Mouse (Mus musculus) embryonic facial prominence, embryonic 15.5 days (tissue): ENCODE results near the gene Msrb1. TPM values are rescaled to one million over a fixed set of nuclear protein-coding genes. Genes with fewer than 3 reads are reported as not detected.

Source experiments
- ATAC-seq: fragments of 200-750 bp; cut with Nextera tagmentation; 2 replicates; pipeline ENCODE4 v1.8.0; 2017; ENCODE audit warnings: low read depth, moderate TSS enrichment; ENCODE audit not compliant: insufficient number of reproducible peaks, low FRiP score, low TSS enrichment
- H3K27ac ChIP-seq: fragments of 300-500 bp; sonication (generic); replicated peaks from 2 replicates; pipeline ENCODE4 v1.5.1; 2015; ENCODE audit warnings: mild to moderate bottlenecking, inconsistent platforms
- H3K27me3 ChIP-seq: fragments of 300-500 bp; sonication (generic); 2 replicates; pipeline ENCODE4 v1.6.1; 2015; ENCODE audit warnings: inconsistent platforms
- H3K36me3 ChIP-seq: fragments of 300-500 bp; sonication (generic); 2 replicates; pipeline ENCODE4 v1.6.1; 2015; ENCODE audit warnings: mild to moderate bottlenecking, inconsistent platforms
- H3K4me1 ChIP-seq: fragments of 300-500 bp; sonication (generic); 2 replicates; pipeline ENCODE4 v1.6.1; 2015; ENCODE audit warnings: inconsistent platforms
- H3K4me2 ChIP-seq: fragments of 300-500 bp; sonication (generic); replicated peaks from 2 replicates; pipeline ENCODE4 v1.6.1; 2015; ENCODE audit warnings: mild to moderate bottlenecking, inconsistent platforms
- H3K4me3 ChIP-seq: fragments of 300-500 bp; sonication (generic); replicated peaks from 2 replicates; pipeline ENCODE4 v1.5.1; 2015; ENCODE audit warnings: mild to moderate bottlenecking, inconsistent platforms
- H3K9ac ChIP-seq: fragments of 300-500 bp; sonication (generic); 2 replicates; pipeline ENCODE4 v1.6.1; 2015; ENCODE audit warnings: inconsistent platforms
- H3K9me3 ChIP-seq: fragments of 300-500 bp; sonication (generic); replicated peaks from 2 replicates; pipeline ENCODE4 v1.6.1; 2016; ENCODE audit warnings: inconsistent platforms
- WGBS: fragments of 180-500 bp; shearing (Covaris S2); methylation state at CpG from one replicate; pipeline ENCODE4 v1.1.7; 2015; 5-methylcytosine and 5-hydroxymethylcytosine counted together
- polyA plus RNA-seq: library from polyadenylated mRNA; unstranded; fragments of >200 nt; fragmentation: Nextera tagmentation; extraction: Ambion mirVana; gene quantifications from 2 replicates; pipeline ENCODE4 v1.2.1, GENCODE M21; 2015

Gene Msrb1
- polyA plus RNA-seq, 1 experiment from 2014 or later = 26.6 TPM

DNA sequence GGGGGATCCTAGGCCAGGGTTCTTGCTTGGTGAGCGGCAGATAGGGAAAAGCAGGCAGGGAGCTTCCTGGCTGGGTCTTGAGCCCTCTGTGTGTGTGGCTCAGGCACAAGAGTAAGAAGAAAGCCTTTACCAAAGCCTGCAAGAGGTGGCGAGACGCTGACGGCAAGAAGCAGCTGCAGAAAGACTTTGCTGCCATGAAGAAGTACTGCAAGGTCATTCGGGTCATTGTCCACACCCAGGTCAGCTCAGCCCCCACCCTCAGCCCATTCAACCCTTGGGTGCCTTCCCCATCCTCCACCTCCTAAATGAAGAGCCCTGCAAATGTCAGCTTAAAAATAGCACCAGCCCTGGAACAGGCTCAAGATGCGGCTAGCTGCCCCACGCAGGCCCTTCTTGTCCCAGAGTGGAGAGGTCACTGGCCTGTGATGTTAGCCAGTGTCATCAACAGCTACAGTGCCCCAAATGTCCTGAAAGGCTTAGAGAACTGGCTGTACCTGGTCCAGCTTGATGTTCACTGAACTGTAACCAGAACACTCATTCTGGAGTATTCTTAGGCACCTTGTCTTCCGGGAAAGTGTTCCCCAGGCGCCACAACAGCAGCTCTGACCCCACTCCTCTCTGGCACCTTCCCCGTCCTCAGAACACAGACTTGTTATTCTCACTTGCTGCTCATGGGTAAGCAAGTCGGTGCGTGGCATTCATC, 4.1 kb upstream of the Msrb1 start:
- no peak overlapping the region for H3K4me3 ChIP-seq
- no peaks in the 10 kb centered on the region for H3K9me3 ChIP-seq
- WGBS = 81% methylated on average over 12 of the region's 12 CpGs
- H3K36me3 ChIP-seq = no peaks in the 10 kb centered on the region
- H3K9ac ChIP-seq = no peak overlapping the region
- H3K4me1 ChIP-seq = peaks cover 10% of the 10 kb centered on the region
- 0 out of 2 replicates have a peak, but pooled peaks cover 4% of the 10 kb centered on the region for H3K27me3 ChIP-seq
- ATAC-seq = no peak
- H3K27ac ChIP-seq = no peak overlapping the region
- no peak overlapping the region for H3K4me2 ChIP-seq

GRCm38 (mm10) chr17:24733434-24734050, 2.9 kb upstream of the Msrb1 start:
- H3K27me3 ChIP-seq = 0 out of 2 replicates have a peak, but pooled peaks cover 4% of the 10 kb centered on the region
- no peak overlapping the region for H3K9ac ChIP-seq
- peaks cover 15% of the 10 kb centered on the region for H3K4me1 ChIP-seq
- 87% methylated on average over 21 of the region's 21 CpGs for WGBS
- no peak overlapping the region for H3K27ac ChIP-seq
- ATAC-seq = no peak
- H3K4me3 ChIP-seq = no peak overlapping the region
- H3K9me3 ChIP-seq = no peaks in the 10 kb centered on the region
- no peaks in the 10 kb centered on the region for H3K36me3 ChIP-seq
- no peak overlapping the region for H3K4me2 ChIP-seq

- Histone ChIP-seq H3K36me3 (0 out of 2 replicates have a peak, but pooled peaks cover under 1% of the 10 kb centered on the region), H3K27me3 (0 out of 2 replicates have a peak, but pooled peaks cover 4% of the 10 kb centered on the region), H3K27ac (no peak overlapping the region), H3K4me3 (no peak overlapping the region), H3K4me1 (peaks cover 15% of the 10 kb centered on the region), H3K9me3 (no peaks in the 10 kb centered on the region), H3K4me2 (no peak overlapping the region), H3K9ac (no peak overlapping the region)
- 83% methylated on average over 1 of the region's 1 CpGs for WGBS
- ATAC-seq = no peak
Observed at GRCm38 (mm10) chr17:24734513-24734912, 1.9 kb upstream of the Msrb1 start.

DNA sequence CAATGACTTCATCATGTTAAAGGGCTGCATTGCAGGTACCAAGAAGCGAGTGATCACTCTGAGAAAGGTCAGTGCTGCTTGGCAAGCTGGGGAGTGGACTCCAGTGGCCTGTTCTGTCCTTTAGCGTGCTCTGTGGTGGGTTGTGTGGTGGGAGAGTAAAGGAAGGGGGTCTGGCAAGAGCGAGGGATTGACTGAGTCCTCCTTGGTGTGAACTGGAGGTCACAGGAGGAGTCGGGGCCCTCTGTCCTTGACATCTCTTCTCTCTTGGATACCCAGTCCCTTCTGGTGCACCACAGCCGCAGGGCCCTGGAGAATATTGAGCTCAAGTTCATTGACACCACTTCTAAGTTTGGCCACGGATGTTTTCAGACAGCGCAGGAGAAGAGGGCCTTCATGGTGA, 996 bp upstream of the Msrb1 start:
- Histone ChIP-seq H3K36me3 (peaks cover 9% of the 10 kb centered on the region; the same call in 1 of the 2 replicates), H3K4me2 (peak overlapping the region; percentile 88; the same call in 1 of the 2 replicates), H3K4me3 (no peak overlapping the region), H3K9me3 (no peaks in the 10 kb centered on the region), H3K27ac (no peak overlapping the region), H3K27me3 (0 out of 2 replicates have a peak, but pooled peaks cover 4% of the 10 kb centered on the region), H3K9ac (no peak overlapping the region), H3K4me1 (peaks cover 15% of the 10 kb centered on the region)
- WGBS = 86% methylated on average over 7 of the region's 7 CpGs
- ATAC-seq = no peak

DNA sequence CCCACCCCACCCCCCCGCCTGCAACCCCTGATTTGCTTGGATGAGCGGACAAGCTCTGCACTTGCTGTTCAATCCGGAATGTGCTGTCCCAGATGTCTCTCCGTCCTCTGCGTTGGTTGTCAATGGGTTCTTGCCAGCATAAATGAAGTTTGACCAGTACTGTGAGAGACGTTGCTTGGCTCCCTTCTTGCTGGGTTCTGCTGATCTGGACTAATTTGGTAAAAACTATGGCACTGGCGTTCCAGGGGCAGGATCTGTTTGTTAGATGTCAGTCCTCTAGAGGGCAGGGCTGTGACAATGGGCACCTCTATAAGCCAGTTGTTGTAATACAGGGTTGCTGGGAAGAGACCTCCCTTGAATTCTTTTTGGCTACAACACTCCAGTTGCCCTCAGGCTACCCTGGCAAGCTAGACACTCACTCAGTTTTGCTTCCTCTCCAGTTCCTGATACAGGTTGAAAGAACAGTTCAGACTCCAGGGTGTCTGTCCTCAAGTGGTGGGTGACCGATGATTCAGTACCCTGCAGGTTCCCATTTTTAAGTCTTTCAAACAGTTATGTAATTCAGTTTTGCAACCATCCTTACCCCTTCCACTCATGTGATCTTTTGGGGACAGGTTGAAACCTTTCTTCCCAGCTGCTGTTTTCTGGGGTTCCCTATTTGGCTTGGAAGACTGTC, 831 bp downstream of the Msrb1 start:
- Histone ChIP-seq H3K4me3 (peak overlapping the region; percentile 65), H3K9ac (peak overlapping the region; percentile 55; the same call in 1 of the 2 replicates), H3K36me3 (peaks cover 17% of the 10 kb centered on the region; the same call in 1 of the 2 replicates), H3K4me1 (peaks cover 15% of the 10 kb centered on the region), H3K4me2 (peak overlapping the region; percentile 88), H3K27ac (peak overlapping the region; percentile 70; the same call in 1 of the 2 replicates), H3K27me3 (no peaks in the 10 kb centered on the region), H3K9me3 (no peaks in the 10 kb centered on the region)
- no peak for ATAC-seq
- 23% methylated on average over 8 of the region's 8 CpGs for WGBS

GRCm38 (mm10) chr17:24738238-24738637, 1.8 kb downstream of the Msrb1 start:
- no peak for ATAC-seq
- peaks cover 23% of the 10 kb centered on the region; the same call in 1 of the 2 replicates for H3K36me3 ChIP-seq
- WGBS = 88% methylated on average over 4 of the region's 4 CpGs
- H3K9me3 ChIP-seq = no peaks in the 10 kb centered on the region
- peaks cover 15% of the 10 kb centered on the region for H3K4me1 ChIP-seq
- H3K4me3 ChIP-seq = no peak overlapping the region
- no peak overlapping the region for H3K27ac ChIP-seq
- H3K4me2 ChIP-seq = no peak overlapping the region
- no peak overlapping the region for H3K9ac ChIP-seq
- H3K27me3 ChIP-seq = no peaks in the 10 kb centered on the region

- whole genome bisulfite sequencing = 82% methylated on average over 8 of the region's 8 CpGs
- ATAC-seq = no peak
- Histone ChIP-seq H3K9me3 (no peaks in the 10 kb centered on the region), H3K4me1 (peaks cover 15% of the 10 kb centered on the region), H3K4me3 (no peak overlapping the region), H3K36me3 (peaks cover 23% of the 10 kb centered on the region; the same call in 1 of the 2 replicates), H3K27ac (no peak overlapping the region), H3K4me2 (no peak overlapping the region), H3K27me3 (no peaks in the 10 kb centered on the region), H3K9ac (no peak overlapping the region)
Observed at GRCm38 (mm10) chr17:24739926-24740325, 3.5 kb downstream of the Msrb1 start.

DNA sequence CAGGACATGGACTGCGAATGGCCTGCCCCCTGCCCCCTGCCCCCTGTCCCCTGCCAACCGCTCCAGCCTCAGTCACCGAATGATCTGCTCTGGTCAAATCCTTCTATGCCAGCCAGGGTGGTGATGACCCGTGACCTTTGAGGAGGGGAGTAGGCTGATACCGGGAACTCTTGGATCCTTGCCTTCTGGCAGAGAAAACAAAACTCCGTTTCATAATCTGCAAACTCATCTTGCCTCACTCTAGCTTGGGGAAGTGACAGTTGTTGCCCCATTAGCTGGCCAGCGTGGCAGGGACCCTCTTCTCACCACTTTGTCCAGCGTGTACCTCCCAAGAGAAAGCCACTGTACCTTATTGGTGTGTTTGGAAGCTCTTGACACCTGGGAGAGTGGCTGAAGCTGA, 5.9 kb downstream of the Msrb1 start:
- H3K4me3 ChIP-seq = no peak overlapping the region
- 77% methylated on average over 8 of the region's 8 CpGs for WGBS
- H3K9ac ChIP-seq = no peak overlapping the region
- peaks cover 21% of the 10 kb centered on the region for H3K4me1 ChIP-seq
- no peak for ATAC-seq
- no peak overlapping the region for H3K27ac ChIP-seq
- H3K9me3 ChIP-seq = no peaks in the 10 kb centered on the region
- no peaks in the 10 kb centered on the region for H3K27me3 ChIP-seq
- H3K4me2 ChIP-seq = no peak overlapping the region
- H3K36me3 ChIP-seq = peaks cover 23% of the 10 kb centered on the region; the same call in 1 of the 2 replicates

DNA sequence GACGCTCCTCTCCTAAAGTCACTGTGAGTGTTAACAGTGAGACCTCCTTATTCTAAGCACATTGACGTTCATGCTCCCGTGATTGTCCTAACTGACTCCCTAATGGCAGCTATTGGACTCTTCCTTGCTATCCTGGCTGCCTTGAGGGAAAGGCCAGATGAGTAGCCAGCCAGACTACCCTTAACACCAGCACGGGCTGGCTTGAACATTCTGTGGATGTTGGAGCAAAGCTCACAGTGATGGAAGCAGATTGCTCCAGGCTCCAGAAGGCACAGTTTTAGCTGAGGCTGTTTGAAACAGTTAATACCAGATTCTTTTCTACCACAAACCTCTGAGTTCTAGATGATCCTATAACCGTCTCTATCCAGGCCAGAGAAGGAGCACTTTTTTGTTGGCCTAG, 7.5 kb downstream of the Msrb1 start:
- Histone ChIP-seq H3K36me3 (peaks cover 23% of the 10 kb centered on the region; the same call in 1 of the 2 replicates), H3K4me1 (peaks cover 21% of the 10 kb centered on the region), H3K9me3 (no peaks in the 10 kb centered on the region), H3K4me2 (no peak overlapping the region), H3K27ac (no peak overlapping the region), H3K4me3 (no peak overlapping the region), H3K9ac (no peak overlapping the region), H3K27me3 (no peaks in the 10 kb centered on the region)
- 64% methylated on average over 5 of the region's 5 CpGs for WGBS
- ATAC-seq = no peak

- no peaks in the 10 kb centered on the region for H3K27me3 ChIP-seq
- no peak for ATAC-seq
- no peak overlapping the region for H3K4me3 ChIP-seq
- H3K4me1 ChIP-seq = peaks cover 21% of the 10 kb centered on the region
- no peak overlapping the region for H3K27ac ChIP-seq
- peaks cover 23% of the 10 kb centered on the region; the same call in 1 of the 2 replicates for H3K36me3 ChIP-seq
- H3K9me3 ChIP-seq = no peaks in the 10 kb centered on the region
- H3K4me2 ChIP-seq = no peak overlapping the region
- no peak overlapping the region for H3K9ac ChIP-seq
- 56% methylated on average over 3 of the region's 3 CpGs for WGBS
Observed at GRCm38 (mm10) chr17:24744381-24744780, 7.9 kb downstream of the Msrb1 start.
